Mouse (Mus musculus) mouse embryonic stem cell (cell line): ENCODE measurements around the gene Arhgap32.

ENCODE experiments used
- in situ Hi-C, 2 experiments: fragments of 300-500 bp; cut with MboI; formaldehyde crosslinking; loops; 1 replicate in 1 of 2; 3 replicates in 1 of 2; pipeline ENCODE4 v1.14.3; 2019 to 2020; ENCODE audit warnings: low sequenced_read_pairs in 2 of 2, low pct_unique_long_range_greater_than_20kb in 1 of 2, mixed read lengths in 1 of 2; ENCODE audit not compliant: unreplicated experiment in 1 of 2

Gene Arhgap32

DNA sequence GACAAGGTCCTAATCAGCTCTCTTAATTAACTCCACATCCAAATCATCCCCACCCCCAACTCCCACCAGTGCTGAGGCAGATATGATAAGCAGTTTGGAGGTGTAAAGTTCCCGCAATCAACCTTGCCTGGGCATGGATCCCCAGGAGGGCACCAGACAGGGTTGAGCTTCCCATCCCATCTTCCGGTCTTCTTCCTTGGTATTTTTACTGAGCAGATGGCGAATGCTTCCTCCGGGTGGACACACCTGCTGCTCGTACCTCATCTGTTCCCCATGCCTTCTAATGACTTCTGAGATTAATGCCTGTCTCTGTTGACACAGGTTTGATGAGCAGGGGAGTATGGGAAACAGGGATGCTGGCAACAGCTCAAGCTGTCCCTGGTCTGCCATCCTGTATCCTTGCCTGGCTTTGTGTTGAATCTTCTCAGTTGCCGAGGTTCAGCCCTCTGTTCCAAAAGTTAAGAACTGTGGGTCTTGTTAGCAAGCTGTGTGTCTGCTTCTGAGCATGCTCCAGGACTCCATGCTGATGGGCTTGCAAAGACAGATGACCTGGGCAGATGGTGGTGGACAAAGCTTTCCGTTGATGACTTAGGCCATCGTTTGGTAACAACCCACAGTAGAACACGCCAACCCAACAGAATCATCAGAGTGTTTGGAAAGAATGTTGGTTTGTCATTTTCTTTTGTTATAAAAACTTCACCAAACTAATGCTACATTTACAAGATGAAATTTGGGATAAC, 179.3 kb downstream of the Arhgap32 start:
- in situ Hi-C loops, result loop anchor here in 1 of 2 experiments (25.0 kb wide), 1 partner anchor 792 kb away; no protein-coding TSS in a partner anchor

DNA sequence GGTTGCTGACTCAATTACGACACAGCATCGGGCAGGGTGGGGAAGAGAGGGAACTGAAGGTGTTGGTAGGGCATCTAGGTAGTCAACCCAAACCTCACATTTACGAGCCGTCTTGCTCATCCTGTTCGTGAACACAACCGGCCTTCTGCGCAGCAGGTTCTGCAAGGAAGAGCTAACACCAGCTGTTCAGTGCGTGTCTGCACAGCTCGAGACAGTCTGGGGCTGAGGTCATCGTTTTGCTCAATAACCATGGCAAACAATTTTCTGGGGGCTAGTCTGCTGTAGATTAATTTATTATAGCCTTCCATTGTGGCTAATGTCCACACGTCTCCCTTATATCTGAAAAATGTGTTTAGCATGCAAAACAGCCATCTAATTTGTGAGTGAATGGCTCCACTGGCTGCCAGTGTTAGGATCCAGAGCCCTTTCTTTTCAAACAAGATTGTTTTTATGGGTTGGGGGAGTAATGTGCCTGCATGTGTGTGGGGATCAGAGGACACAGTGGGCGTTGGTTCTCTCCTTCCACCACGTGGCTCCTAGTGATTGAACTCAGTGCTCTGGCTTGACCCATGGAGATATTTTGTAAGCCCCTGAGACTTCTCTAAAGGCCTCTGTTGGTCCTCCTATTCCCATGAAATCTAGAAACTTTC, 186.7 kb downstream of the Arhgap32 start:
- in situ Hi-C loops, result no loop called here

DNA sequence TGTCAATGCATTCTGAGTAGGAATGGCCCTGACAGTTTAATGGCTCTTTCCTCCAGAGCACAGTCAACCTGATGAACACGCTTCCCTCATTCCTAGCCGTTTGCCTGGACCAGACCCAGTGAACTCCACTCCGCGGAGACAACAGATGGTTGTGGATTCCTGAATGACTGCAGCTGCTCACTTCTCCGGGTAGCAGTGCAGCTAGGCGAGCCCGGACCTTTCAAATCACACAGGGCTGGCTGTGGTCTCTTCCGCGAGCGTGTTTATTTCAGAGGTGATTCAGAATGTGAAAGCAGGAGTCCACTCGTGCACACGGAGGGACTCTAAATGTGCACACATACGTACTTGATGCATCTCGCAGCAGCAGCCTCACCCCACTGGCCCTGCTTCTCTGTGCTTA, 195.8 kb downstream of the Arhgap32 start:
- in situ Hi-C loops, result no loop called here

DNA sequence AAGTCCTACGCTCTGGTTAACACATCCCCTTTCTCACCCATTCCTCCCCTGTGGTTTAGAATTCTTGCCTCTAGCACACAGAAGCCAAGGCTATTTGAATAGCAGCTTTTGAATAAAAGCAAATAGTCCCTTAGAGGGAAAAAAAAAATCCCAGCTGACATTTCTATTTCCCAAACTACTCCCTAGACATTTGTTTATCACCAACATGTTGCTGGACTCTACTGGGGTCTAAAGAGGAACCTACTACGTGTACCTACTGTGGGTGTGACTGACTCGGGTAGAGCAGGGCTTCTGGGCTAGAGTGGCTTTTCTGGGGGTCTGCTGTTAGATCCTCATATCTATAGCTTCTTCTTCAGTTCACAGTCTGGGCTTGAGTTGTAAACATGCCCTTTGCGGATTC, 196.3 kb downstream of the Arhgap32 start:
- in situ Hi-C loops, result no loop called here

DNA sequence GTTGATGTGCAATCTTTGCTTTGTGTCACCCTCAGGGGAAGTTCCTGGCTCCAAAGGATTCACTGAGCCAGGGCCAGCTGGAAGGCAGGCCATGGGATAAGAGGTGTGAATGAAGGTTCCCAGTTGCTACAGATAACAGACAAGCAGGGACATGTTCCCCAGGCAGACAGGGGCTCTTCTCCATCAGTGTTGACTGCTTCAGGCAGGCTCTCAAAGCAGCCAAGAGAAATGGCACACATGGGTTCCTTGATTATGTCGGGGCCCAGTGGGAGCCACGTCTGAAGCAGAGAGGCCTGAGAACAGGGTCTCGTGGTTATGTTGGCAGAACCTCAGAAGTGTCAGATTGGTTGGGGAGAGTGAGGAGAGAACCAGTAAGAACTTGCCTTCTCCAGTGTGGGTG, 198.1 kb downstream of the Arhgap32 start:
- in situ Hi-C loops, result no loop called here

DNA sequence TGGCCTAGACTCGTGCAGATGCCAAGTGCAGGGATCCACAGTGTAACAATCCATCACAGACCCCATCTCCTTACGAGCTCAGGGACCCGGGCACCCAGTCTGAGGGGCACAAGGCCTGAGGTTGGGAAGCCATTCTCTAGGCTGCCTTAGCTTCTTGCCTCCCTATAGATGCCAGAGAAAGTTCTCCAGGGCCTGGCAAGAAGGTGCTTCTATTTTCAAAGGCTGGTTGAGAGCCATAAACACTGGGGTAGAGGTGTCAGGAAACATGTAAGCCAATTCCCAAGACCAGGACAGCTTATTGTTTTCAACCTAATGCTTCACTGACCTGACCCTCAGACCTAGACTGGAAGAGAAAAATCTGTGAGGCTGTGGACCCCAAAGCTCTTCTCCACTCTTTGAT, 200.1 kb downstream of the Arhgap32 start:
- in situ Hi-C loops, result no loop called here
